Mouse (Mus musculus) c-Kit-negative CD71-positive TER-119-positive erythroid progenitor cells, embryonic 14.5 days (primary cell): ENCODE measurements around the gene Pxmp4.

ENCODE experiments used
- DNase-seq: peaks from one replicate; pipeline ENCODE4 v3.0.0-alpha.2; 2013; ENCODE audit warnings: low read depth, low spot score

The Pxmp4 gene

DNA sequence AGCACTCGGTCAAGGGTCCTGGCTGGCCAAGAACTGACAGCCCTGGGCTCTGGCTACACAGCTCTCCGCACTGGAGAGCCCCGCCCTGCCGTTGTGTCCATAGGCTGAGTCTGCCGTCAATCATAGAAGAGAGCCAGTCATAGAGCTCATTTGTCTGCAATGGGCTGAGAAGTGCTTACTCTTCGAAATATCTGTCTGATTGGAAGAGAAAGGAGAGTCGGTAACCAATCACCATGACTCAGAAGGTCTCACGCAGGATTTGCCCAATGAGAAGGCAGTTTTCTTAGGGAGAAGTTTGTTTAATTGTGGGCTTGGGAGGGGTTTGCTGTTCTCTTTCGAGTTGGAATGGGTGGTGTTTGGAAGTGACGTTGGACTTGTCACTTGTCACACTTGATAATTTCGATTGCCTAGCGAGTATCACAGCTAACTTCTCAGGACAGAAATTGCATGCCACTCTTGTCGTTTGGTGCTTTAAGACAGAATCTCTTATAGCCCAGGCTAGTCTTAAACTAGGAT is at the start of gene Pxmp4:
Pxmp4 (minus strand) TSS at position 71 of the 516 bp plus-strand sequence.
- DNase-seq, result peak; percentile 99

DNA sequence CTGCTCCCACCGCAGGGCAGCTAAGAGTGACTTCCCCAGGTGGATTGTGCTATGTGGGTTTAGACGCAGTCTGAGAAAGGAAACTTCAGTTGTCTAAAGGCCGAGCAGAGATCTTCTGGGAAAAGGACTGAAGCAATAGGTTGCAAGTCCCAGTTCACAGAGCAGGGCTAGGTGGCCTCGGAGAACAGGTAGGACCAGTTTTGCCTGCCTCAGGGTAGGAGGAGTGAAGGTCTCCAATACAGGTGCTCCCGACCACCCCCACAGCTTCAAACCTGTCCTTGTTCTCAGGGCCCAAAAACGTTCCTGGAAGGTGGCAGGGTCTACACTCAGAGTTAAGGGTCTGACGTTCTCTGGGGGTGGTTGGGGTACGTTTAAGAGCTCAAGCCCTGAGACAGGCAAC is 47.9 kb upstream of the Pxmp4 start, which contains the start of gene Chmp4b:
Chmp4b (plus strand) TSS at position 343 of the 400 bp plus-strand sequence.
- no peak for DNase-seq

GRCm38 (mm10) chr2:154650404-154650803 is 46.9 kb upstream of the Pxmp4 start:
- no peak for DNase-seq

- no peak for DNase-seq
These were observed 44.6 kb upstream of the Pxmp4 start for GRCm38 (mm10) chr2:154648086-154648485.

GRCm38 (mm10) chr2:154646634-154647033 is 43.1 kb upstream of the Pxmp4 start:
- no peak for DNase-seq

DNA sequence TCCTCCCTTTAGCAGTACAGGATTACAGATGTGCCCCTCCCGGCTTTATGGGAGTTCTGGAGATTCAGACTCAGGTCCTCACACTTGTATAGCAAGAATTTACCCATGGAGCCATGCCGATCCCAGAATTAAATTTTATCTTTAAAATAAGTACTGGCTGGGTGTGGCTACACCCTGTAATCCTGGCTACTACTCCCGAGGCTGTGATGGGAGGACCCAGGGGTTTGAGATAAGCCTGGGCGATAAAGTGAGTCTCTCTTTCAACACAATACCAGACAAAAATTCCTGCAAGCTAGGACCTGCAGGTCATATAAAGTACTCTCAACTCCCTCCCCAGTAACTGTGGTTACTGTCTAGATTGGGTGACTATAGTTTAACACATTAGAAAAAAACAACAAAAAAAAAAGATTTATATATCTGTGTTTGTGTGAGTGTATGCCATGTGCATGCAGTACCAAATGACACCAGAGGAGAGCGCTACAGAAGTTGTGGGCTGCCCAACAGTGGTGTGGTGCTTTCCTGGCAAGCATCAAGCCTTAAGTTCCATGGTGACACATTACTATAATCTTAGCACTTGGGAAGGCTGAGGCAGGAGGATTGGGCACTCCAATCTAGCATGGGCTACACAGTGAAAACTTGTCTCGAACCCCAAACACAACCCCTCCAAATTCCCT is 39.3 kb upstream of the Pxmp4 start:
- DNase-seq, result no peak

DNA sequence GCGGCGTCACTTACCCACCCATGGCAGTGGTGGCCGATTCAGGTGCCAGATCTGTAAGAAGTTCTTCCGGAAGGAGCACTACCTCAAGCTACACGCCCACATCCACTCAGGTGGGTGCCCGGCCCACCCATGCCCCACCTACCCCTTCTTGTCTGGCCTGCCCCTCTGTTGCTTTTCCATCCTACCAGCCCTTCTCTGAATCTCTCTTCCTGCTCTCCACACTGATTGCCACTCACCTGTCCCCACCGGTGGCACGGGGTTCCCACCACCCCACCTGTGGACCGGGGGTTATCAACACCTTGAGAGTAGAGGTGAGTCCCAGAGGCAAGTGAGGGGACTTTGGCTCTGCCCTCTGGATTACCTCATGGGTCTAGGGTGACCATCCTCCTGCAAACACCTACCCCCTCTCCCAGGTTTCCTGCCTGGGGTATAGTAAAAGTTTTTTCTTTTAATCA is 38.5 kb upstream of the Pxmp4 start:
- DNase-seq, result no peak

GRCm38 (mm10) chr2:154641176-154641575 is 37.7 kb upstream of the Pxmp4 start:
- no peak for DNase-seq

- DNase-seq, result no peak
These were observed 35.6 kb upstream of the Pxmp4 start for GRCm38 (mm10) chr2:154639115-154639514.

DNA sequence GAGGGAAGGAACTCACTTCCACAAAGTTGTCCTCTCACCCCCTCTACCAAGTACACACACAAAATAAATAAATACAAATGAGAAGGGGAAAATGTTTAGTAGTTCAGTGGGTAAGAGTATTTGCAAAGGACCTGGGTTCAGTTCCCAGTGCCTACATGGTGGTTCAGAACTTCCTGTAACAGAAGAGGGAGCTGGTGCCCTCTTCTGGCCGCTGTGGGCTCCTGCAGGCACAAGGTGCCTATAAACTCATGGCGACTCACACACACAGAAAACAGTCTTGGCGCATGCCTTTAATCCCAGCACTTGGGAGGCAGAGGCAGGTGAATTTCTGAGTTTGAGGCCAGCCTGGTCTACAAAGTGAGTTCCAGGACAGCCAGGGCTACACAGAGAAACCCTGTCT is 35.0 kb upstream of the Pxmp4 start:
- DNase-seq, result no peak

GRCm38 (mm10) chr2:154635826-154636225 is 32.3 kb upstream of the Pxmp4 start:
- DNase-seq, result no peak

DNA sequence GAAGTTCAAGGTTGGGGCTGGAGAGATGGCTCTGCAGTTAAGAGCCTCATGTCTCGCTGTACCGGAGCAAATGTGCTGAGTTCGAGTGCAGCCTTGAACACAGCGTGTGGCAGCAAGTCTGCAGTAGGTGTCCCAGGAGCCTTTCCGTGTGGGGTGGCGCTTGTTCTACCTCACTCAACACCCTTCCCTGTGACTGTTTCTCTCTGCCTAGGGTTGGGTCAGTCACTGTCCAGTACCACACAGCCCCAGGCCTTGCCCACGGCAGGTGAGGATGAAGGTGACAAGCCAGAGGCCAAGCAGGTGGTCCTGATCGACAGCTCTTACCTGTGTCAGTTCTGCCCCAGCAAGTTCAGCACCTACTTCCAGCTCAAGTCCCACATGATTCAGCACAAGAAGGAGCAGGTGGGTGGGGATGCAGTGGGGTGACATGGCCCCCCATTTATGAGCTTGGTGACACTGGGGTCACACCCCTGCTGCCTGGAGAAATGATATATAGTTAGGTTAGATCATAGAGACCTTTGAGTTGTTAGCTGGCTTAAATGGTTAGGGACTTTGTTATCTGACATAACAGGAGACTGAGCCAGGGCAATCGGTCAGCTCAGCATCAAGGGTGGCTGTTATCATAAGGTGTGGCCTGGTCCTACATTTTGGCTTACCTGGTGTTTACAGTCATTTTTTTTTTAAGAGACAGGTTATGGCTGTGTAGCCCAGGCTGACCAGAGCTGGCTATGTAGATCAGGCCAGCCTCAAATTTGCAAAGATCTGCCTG is 30.6 kb upstream of the Pxmp4 start:
- no peak for DNase-seq

GRCm38 (mm10) chr2:154633039-154633742 is 29.7 kb upstream of the Pxmp4 start:
- no peak for DNase-seq

GRCm38 (mm10) chr2:154632203-154632780 is 28.8 kb upstream of the Pxmp4 start:
- DNase-seq, result peak; percentile 78

- DNase-seq, result no peak
These were observed 27.0 kb upstream of the Pxmp4 start for GRCm38 (mm10) chr2:154630531-154630930.

- DNase-seq, result no peak
These were observed 20.6 kb upstream of the Pxmp4 start for GRCm38 (mm10) chr2:154624137-154624536.

- DNase-seq, result no peak
These were observed 18.2 kb upstream of the Pxmp4 start for GRCm38 (mm10) chr2:154621684-154622083.

GRCm38 (mm10) chr2:154617061-154617460 is 13.6 kb upstream of the Pxmp4 start:
- no peak for DNase-seq

DNA sequence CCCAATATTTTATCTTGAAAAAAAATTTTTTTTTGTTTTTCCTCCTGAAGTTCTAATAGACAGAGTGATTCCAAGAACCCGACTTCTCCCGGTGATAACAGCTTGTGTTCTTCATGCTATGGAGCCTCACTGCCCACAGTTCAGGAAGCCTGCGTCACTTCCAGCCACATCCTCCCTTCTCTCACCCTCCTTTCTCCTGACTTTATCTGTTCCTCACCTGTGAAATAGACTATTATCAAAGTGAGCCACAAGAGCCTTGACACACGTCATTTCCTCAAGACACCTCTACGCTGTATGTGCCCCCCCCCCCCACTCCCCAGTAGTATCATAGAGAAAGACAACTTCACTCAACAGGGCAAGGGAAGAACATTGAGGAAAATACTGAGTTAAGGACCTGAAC is 12.2 kb upstream of the Pxmp4 start:
- no peak for DNase-seq

DNA sequence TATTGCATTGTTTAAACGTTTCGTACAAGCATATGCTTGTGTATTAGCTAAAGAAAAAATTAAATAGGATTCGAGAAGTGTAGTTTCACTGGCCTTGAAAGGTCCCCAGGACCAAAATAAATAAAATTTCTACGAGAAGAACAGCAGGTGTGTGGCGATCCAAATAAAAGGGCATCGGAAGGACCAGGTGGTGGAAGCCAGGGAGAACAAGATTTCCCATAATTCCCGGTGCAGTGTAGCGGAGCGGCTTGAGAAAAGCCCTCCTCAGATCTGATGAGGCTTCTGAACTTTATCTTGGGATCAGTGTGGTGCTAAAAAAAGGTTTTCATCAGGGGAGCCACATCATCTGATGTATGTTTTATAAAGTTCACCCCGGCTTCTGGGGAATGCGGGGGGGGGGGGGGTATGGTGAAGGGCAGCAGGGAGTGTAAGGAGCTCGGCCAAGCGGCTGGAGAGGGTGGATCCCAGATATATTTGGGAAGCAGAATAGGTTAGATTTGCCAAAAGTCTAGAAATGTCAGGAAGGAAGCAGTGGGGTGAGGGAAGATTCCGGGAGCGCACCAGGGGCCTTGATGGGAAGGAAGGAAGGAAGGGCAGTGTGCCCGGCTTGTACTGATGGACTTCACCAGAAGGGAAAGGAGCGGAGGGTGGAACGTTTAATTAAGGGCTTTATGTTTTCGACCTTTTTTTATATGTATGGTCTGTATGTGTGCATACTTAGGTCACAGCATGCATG is 11.5 kb upstream of the Pxmp4 start:
- no peak for DNase-seq
